Mouse (Mus musculus): ENCODE measurements at regions not wholly inside any gene's neighbourhood (a gene's known extent, or its start where the extent isn't known, plus 50 kb on each side); places are given as distances from the start of the nearest gene placed in this dataset.

GRCm38 (mm10) chr4:84004055-84004778 lies 478.9 kb downstream of the Ccdc171 start:
- no peak for DNase-seq (ENCODE audit: extremely low read depth, low read depth, low spot score)
- H3K4me1 ChIP-seq (ENCODE audit: control insufficient read depth, insufficient read depth, low read length): no peaks in the 10 kb centered on the region

GRCm38 (mm10) chr4:84004786-84005382 lies 479.5 kb downstream of the Ccdc171 start:
- Histone ChIP-seq H3K27me3 (ENCODE audit: control insufficient read depth, insufficient read depth, low read length) (no peaks in the 10 kb centered on the region; the same call in 1 of the 2 replicates), H3K27ac (replicated peaks; ENCODE audit: insufficient read depth, low read depth, low read length) (no peak overlapping the region), H3K4me3 (ENCODE audit: insufficient read depth, low read depth, low read length) (no peak overlapping the region), H3K4me1 (ENCODE audit: control insufficient read depth, insufficient read depth, low read length) (no peaks in the 10 kb centered on the region), H3K79me2 (ENCODE audit: control insufficient read depth, insufficient read depth, low read length) (no peaks in the 10 kb centered on the region), H3K9ac (ENCODE audit: low read depth, low read length) (no peak overlapping the region), H3K36me3 (ENCODE audit: control insufficient read depth, insufficient read depth, low read length) (no peaks in the 10 kb centered on the region)
- 85% methylated on average over 10 of the region's 10 CpGs for WGBS
- TF ChIP-seq POLR2A (IDR thresholded peaks at IDR 0.05; ENCODE audit: extremely low read depth, insufficient read depth, low read length) (no peak), CTCF (IDR thresholded peaks at IDR 0.05; ENCODE audit: low read depth, low read length) (no peak)
- DNase-seq (ENCODE audit: extremely low read depth, low read depth, low spot score): no peak

More at GRCm38 (mm10) chr4:84004055-84004778, 478.9 kb downstream of the Ccdc171 start:
- H3K36me3 ChIP-seq (ENCODE audit: control insufficient read depth, insufficient read depth, low read length): no peaks in the 10 kb centered on the region
- H3K79me2 ChIP-seq (ENCODE audit: control insufficient read depth, insufficient read depth, low read length): no peaks in the 10 kb centered on the region
- WGBS: 85% methylated on average over 7 of the region's 7 CpGs
- no peak for TF ChIP-seq CTCF (IDR thresholded peaks at IDR 0.05; ENCODE audit: low read depth, low read length)
- no peak for TF ChIP-seq POLR2A (IDR thresholded peaks at IDR 0.05; ENCODE audit: extremely low read depth, insufficient read depth, low read length)
- no peak overlapping the region for H3K27ac ChIP-seq (replicated peaks; ENCODE audit: insufficient read depth, low read depth, low read length)
- no peak overlapping the region for H3K9ac ChIP-seq (ENCODE audit: low read depth, low read length)
- H3K27me3 ChIP-seq (ENCODE audit: control insufficient read depth, insufficient read depth, low read length): no peaks in the 10 kb centered on the region; the same call in 1 of the 2 replicates
- H3K4me3 ChIP-seq (ENCODE audit: insufficient read depth, low read depth, low read length): no peak overlapping the region

- Histone ChIP-seq H3K79me2 (ENCODE audit: control insufficient read depth, insufficient read depth, low read length) (no peaks in the 10 kb centered on the region), H3K27me3 (ENCODE audit: control insufficient read depth, insufficient read depth, low read length) (no peaks in the 10 kb centered on the region), H3K4me3 (ENCODE audit: insufficient read depth, low read depth, low read length) (no peak overlapping the region), H3K27ac (replicated peaks; ENCODE audit: insufficient read depth, low read depth, low read length) (no peak overlapping the region), H3K36me3 (ENCODE audit: control insufficient read depth, insufficient read depth, low read length) (no peaks in the 10 kb centered on the region), H3K9ac (ENCODE audit: low read depth, low read length) (no peak overlapping the region), H3K4me1 (ENCODE audit: control insufficient read depth, insufficient read depth, low read length) (no peaks in the 10 kb centered on the region)
- TF ChIP-seq POLR2A (IDR thresholded peaks at IDR 0.05; ENCODE audit: extremely low read depth, insufficient read depth, low read length): no peak
- no peak for TF ChIP-seq CTCF (IDR thresholded peaks at IDR 0.05; ENCODE audit: low read depth, low read length)
- no peak for DNase-seq (ENCODE audit: extremely low read depth, low read depth, low spot score)
- 94% methylated on average over 6 of the region's 6 CpGs for WGBS
Measured at GRCm38 (mm10) chr4:84011941-84012340, 486.6 kb downstream of the Ccdc171 start.

- DNase-seq (ENCODE audit: extremely low read depth, low read depth, low spot score): no peak
- Histone ChIP-seq H3K4me3 (ENCODE audit: insufficient read depth, low read depth, low read length) (no peak overlapping the region), H3K27ac (replicated peaks; ENCODE audit: insufficient read depth, low read depth, low read length) (no peak overlapping the region), H3K4me1 (ENCODE audit: control insufficient read depth, insufficient read depth, low read length) (no peaks in the 10 kb centered on the region), H3K27me3 (ENCODE audit: control insufficient read depth, insufficient read depth, low read length) (no peaks in the 10 kb centered on the region), H3K36me3 (ENCODE audit: control insufficient read depth, insufficient read depth, low read length) (no peaks in the 10 kb centered on the region), H3K9ac (ENCODE audit: low read depth, low read length) (no peak overlapping the region), H3K79me2 (ENCODE audit: control insufficient read depth, insufficient read depth, low read length) (no peaks in the 10 kb centered on the region)
- 85% methylated on average over 4 of the region's 4 CpGs for WGBS
- TF ChIP-seq POLR2A (IDR thresholded peaks at IDR 0.05; ENCODE audit: extremely low read depth, insufficient read depth, low read length) (no peak), CTCF (IDR thresholded peaks at IDR 0.05; ENCODE audit: low read depth, low read length) (no peak)
Measured at GRCm38 (mm10) chr4:84015139-84015538, 489.8 kb downstream of the Ccdc171 start.

- H3K36me3 ChIP-seq (ENCODE audit: control insufficient read depth, insufficient read depth, low read length): no peaks in the 10 kb centered on the region
- WGBS: 78% methylated on average over 8 of the region's 8 CpGs
- no peak overlapping the region for H3K27ac ChIP-seq (replicated peaks; ENCODE audit: insufficient read depth, low read depth, low read length)
- H3K9ac ChIP-seq (ENCODE audit: low read depth, low read length): no peak overlapping the region
- DNase-seq (ENCODE audit: extremely low read depth, low read depth, low spot score): no peak
- no peak overlapping the region for H3K4me3 ChIP-seq (ENCODE audit: insufficient read depth, low read depth, low read length)
- TF ChIP-seq POLR2A (IDR thresholded peaks at IDR 0.05; ENCODE audit: extremely low read depth, insufficient read depth, low read length) (no peak), CTCF (IDR thresholded peaks at IDR 0.05; ENCODE audit: low read depth, low read length) (no peak)
- H3K27me3 ChIP-seq (ENCODE audit: control insufficient read depth, insufficient read depth, low read length): no peaks in the 10 kb centered on the region
- no peaks in the 10 kb centered on the region for H3K4me1 ChIP-seq (ENCODE audit: control insufficient read depth, insufficient read depth, low read length)
- H3K79me2 ChIP-seq (ENCODE audit: control insufficient read depth, insufficient read depth, low read length): no peaks in the 10 kb centered on the region
Measured at GRCm38 (mm10) chr4:84015552-84016169, 490.3 kb downstream of the Ccdc171 start.

Data from liver, adult 2 months (tissue).